Mouse (Mus musculus) cerebellum, adult 9-11 months (tissue): ENCODE results near the gene Bclaf1.

Source experiments
- DNase-seq: peaks from one replicate; pipeline ENCODE4 v3.0.0; 2022

Bclaf1 gene

GRCm38 (mm10) chr10:20317466-20317865, 5.2 kb downstream of the Bclaf1 start:
- DNase-seq: no peak

GRCm38 (mm10) chr10:20326226-20326625, 14.0 kb downstream of the Bclaf1 start:
- no peak for DNase-seq

- no peak for DNase-seq
These were observed 19.0 kb downstream of the Bclaf1 start for GRCm38 (mm10) chr10:20331262-20331661.

GRCm38 (mm10) chr10:20337872-20338271, 25.6 kb downstream of the Bclaf1 start:
- DNase-seq: no peak

GRCm38 (mm10) chr10:20345736-20346135, 33.5 kb downstream of the Bclaf1 start:
- DNase-seq: peak; percentile 34

- DNase-seq: peak; percentile 90
These were observed 35.3 kb downstream of the Bclaf1 start, which contains the start of gene Mtfr2 for GRCm38 (mm10) chr10:20347285-20348214. Gene Mtfr2 (plus strand): TSS chr10:20347770.

- no peak for DNase-seq
These were observed 36.6 kb downstream of the Bclaf1 start for GRCm38 (mm10) chr10:20348894-20349293.

- DNase-seq: no peak
These were observed 49.5 kb downstream of the Bclaf1 start for GRCm38 (mm10) chr10:20361542-20362449.

GRCm38 (mm10) chr10:20362450-20363118, 50.3 kb downstream of the Bclaf1 start:
- DNase-seq: no peak

- DNase-seq: no peak
These were observed 59.8 kb downstream of the Bclaf1 start for GRCm38 (mm10) chr10:20372046-20372445.

GRCm38 (mm10) chr10:20377621-20378020, 65.4 kb downstream of the Bclaf1 start:
- no peak for DNase-seq

- DNase-seq: no peak
These were observed 66.9 kb downstream of the Bclaf1 start for GRCm38 (mm10) chr10:20379071-20379735.

GRCm38 (mm10) chr10:20380798-20381197, 68.5 kb downstream of the Bclaf1 start:
- peak; percentile 7 for DNase-seq

- DNase-seq: no peak
These were observed 69.1 kb downstream of the Bclaf1 start for GRCm38 (mm10) chr10:20381352-20381751.

- no peak for DNase-seq
These were observed 70.6 kb downstream of the Bclaf1 start for GRCm38 (mm10) chr10:20382807-20383419.

GRCm38 (mm10) chr10:20390568-20390967, 78.3 kb downstream of the Bclaf1 start:
- no peak for DNase-seq
